Mouse (Mus musculus): ENCODE measurements around the gene Mrps18c.

GRCm38 (mm10) chr5:100753407-100753806 lies 45.0 kb upstream of the Mrps18c start:
- no peak for TF ChIP-seq CTCF (IDR thresholded peaks at IDR 0.05)
- TF ChIP-seq POLR2A (IDR thresholded peaks at IDR 0.05; ENCODE audit: insufficient read depth, low read depth, low read length) = no peak

Data from heart, adult 2 months (tissue).